Comparison of ENCODE assay signal across 9 mouse cellular contexts in genomic region chr5:25058853-25059741, GRCm38 (mm10). TPM values are rescaled to one million over a fixed set of nuclear protein-coding genes. Genes with fewer than 3 reads are reported as not detected.
A peak's percentile ranks its signal among the peaks of the same experiment; 100 is the strongest.
DNase-seq lines count a peak whose midpoint lies in the region; ATAC-seq lines count a peak whose summit lies in the region.
"Had no signal": no experiment of that assay in that cellular context is flagged by ENCODE, and none has a peak within 500 bp of the region (broad histone marks: within the 10 kb centered on the region; RNA-seq: fewer than 3 reads in every experiment).

No protein-coding gene starts in this region.

- H3K27me3 ChIP-seq in heart, embryonic 11.5 days (ENCODE audit: control insufficient read depth, insufficient read depth, low read length) = peaks cover 8% of the 10 kb centered on the region; the same call in 1 of the 2 replicates
- H3K27me3 ChIP-seq in heart, embryonic 12.5 days (replicated peaks) = peaks cover 27% of the 10 kb centered on the region

- H3K27ac ChIP-seq in heart, embryonic 11.5 days (ENCODE audit: low read depth, low read length) = no peak overlapping the region
- no peak overlapping the region for H3K27ac ChIP-seq in heart, embryonic 12.5 days (ENCODE audit: poor library complexity, severe bottlenecking)
- H3K27ac ChIP-seq: liver, embryonic 13.5 days had no signal

- no peak overlapping the region for H3K4me3 ChIP-seq in heart, embryonic 11.5 days (ENCODE audit: low read depth, low read length)
- H3K4me3 ChIP-seq in heart, embryonic 12.5 days = no peak overlapping the region
- H3K4me3 ChIP-seq: liver, embryonic 13.5 days had no signal

- H3K9me3 ChIP-seq in heart, embryonic 11.5 days (replicated peaks; ENCODE audit: control insufficient read depth, low read length) = no peaks in the 10 kb centered on the region
- H3K9me3 ChIP-seq in heart, embryonic 12.5 days (replicated peaks) = no peaks in the 10 kb centered on the region
- H3K9me3 ChIP-seq: liver, embryonic 13.5 days had no signal

- peaks cover 40% of the 10 kb centered on the region for H3K4me1 ChIP-seq in heart, embryonic 11.5 days (ENCODE audit: control insufficient read depth, insufficient read depth, low read length)
- peaks cover 65% of the 10 kb centered on the region for H3K4me1 ChIP-seq in heart, embryonic 12.5 days (replicated peaks)

- intact Hi-C loops in heart, postnatal 36 days (cut with DNase I) = no loop called here
- intact Hi-C loops in left cerebral cortex, postnatal 25 days (cut with DNase I) = loop anchor here (1.0 to 5.0 kb wide), 2 partner anchors 22 to 38 kb away; no protein-coding TSS in a partner anchor

- no peaks in the 10 kb centered on the region for H3K36me3 ChIP-seq in heart, embryonic 11.5 days (ENCODE audit: control insufficient read depth, insufficient read depth, low read length)
- H3K36me3 ChIP-seq in heart, embryonic 12.5 days = no peaks in the 10 kb centered on the region
- H3K36me3 ChIP-seq: liver, embryonic 13.5 days had no signal

- ATAC-seq in heart, embryonic 11.5 days (replicated peaks; ENCODE audit: insufficient number of reproducible peaks, low FRiP score, low TSS enrichment) = no peak
- no peak for ATAC-seq in heart, embryonic 12.5 days (ENCODE audit: insufficient number of reproducible peaks, low FRiP score)

- H3K9ac ChIP-seq in heart, embryonic 11.5 days (ENCODE audit: low read depth, low read length) = 0 out of 2 replicates have a peak overlapping the region, but pooled peaks have one; percentile 6
- H3K9ac ChIP-seq in heart, embryonic 12.5 days = 0 out of 2 replicates have a peak overlapping the region, but pooled peaks have one; percentile 6
- H3K9ac ChIP-seq: liver, embryonic 13.5 days had no signal

- H3K4me2 ChIP-seq in heart, embryonic 11.5 days = peak overlapping the region; percentile 2; the same call in 1 of the 2 replicates
- peak overlapping the region; percentile 33 for H3K4me2 ChIP-seq in heart, embryonic 12.5 days
- H3K4me2 ChIP-seq: liver, embryonic 13.5 days had no signal

- DNase-seq in heart, postnatal 36 days = no peak
- DNase-seq in cerebellum, adult 8-10 months = peak; percentile 71
- peak; percentile 65 to 73 for DNase-seq in left cerebral cortex, postnatal 25 days (ENCODE audit: low spot score in 2 of 2)
- DNase-seq in retina, postnatal 1 day = peak; percentile 53
- DNase-seq in ovary, postnatal 10 days (ENCODE audit: low spot score) = no peak
- DNase-seq in yolk sac, embryonic 10.5 days (ENCODE audit: low spot score) = no peak
- DNase-seq: liver, embryonic 13.5 days had no signal

- 23% methylated on average over 21 of the region's 21 CpGs for WGBS in heart, embryonic 11.5 days (ENCODE audit: insufficient replicate concordance)
- 21% methylated on average over 21 of the region's 21 CpGs for WGBS in heart, embryonic 12.5 days

RNA-seq across cellular contexts. Expression of gene Prkag2, which starts 41.3 kb away (rescaled TPM):
- polyA plus RNA-seq in heart, embryonic 11.5 days (2014; fragmentation: Nextera tagmentation; extraction: Ambion mirVana) = 84.6 and 101 TPM in 2 replicates
- 10 to 100 TPM; 27.1 to 28.9 TPM for total RNA-seq in heart, postnatal 36 days (2021)
- polyA plus RNA-seq in heart, embryonic 12.5 days (2016; fragmentation: Nextera tagmentation; extraction: Ambion mirVana) = 105 and 107 TPM in 2 replicates
- total RNA-seq in left cerebral cortex, postnatal 25 days (2021) = 100 to 1,000 TPM; 102 to 108 TPM

Comparison
In these comparisons a context has a peak if more than half of its experiments do, and no peak if none do; other contexts are left out.
1. DNase-seq: peak in cerebellum, adult 8-10 months (single experiment), left cerebral cortex, postnatal 25 days (2 of 2) and retina, postnatal 1 day (single experiment); none in heart, postnatal 36 days (0 of 2), ovary, postnatal 10 days (single experiment) and yolk sac, embryonic 10.5 days (single experiment).